Mouse (Mus musculus) MEL (cell line): Measurements from ENCODE around the gene Lgr6. TPM values are rescaled to one million over a fixed set of nuclear protein-coding genes. Genes with fewer than 3 reads are reported as not detected.

Experiments
- DNase-seq: peaks from one replicate; pipeline ENCODE4 v3.0.0; 2011; ENCODE audit warnings: low read depth, low spot score
- H3K27ac ChIP-seq: 2 replicates; pipeline ENCODE4 v1.5.1; 2012; ENCODE audit warnings: low read depth, mild to moderate bottlenecking, control low read depth, low read length, moderate library complexity; ENCODE audit not compliant: control insufficient read depth
- H3K27me3 ChIP-seq, 2 experiments: fragments of 150-350 bp in 1 of 2; sonication (generic) in 1 of 2; 2 replicates each; pipeline ENCODE4 v1.6.1; 2012; ENCODE audit warnings: low read length in 2 of 2, mild to moderate bottlenecking in 2 of 2, improper control_type of control experiment in 1 of 2, moderate library complexity in 1 of 2; ENCODE audit not compliant: insufficient read depth in 2 of 2, control insufficient read depth in 1 of 2
- H3K36me3 ChIP-seq, 2 experiments: 2 replicates each; pipeline ENCODE4 v1.6.1; 2012 to 2014; ENCODE audit warnings: low read length in 2 of 2, improper control_type of control experiment in 1 of 2, inconsistent platforms in 1 of 2, mild to moderate bottlenecking in 1 of 2; ENCODE audit not compliant: insufficient read depth in 2 of 2, control insufficient read depth in 1 of 2
- H3K4me1 ChIP-seq, 2 experiments: fragments of 150-350 bp in 1 of 2; sonication (generic) in 1 of 2; 2 replicates each; pipeline ENCODE4 v1.6.1; 2012; ENCODE audit warnings: low read length in 2 of 2, improper control_type of control experiment in 1 of 2, mild to moderate bottlenecking in 1 of 2; ENCODE audit not compliant: insufficient read depth in 2 of 2, control insufficient read depth in 1 of 2
- H3K4me3 ChIP-seq, 2 experiments: fragments of 150-350 bp in 1 of 2; sonication (generic) in 1 of 2; 2 replicates each; pipeline ENCODE4 v1.5.1; 2012; ENCODE audit warnings: low read depth in 2 of 2, low read length in 2 of 2, mild to moderate bottlenecking in 2 of 2, moderate library complexity in 2 of 2, control low read depth in 1 of 2, improper control_type of control experiment in 1 of 2; ENCODE audit not compliant: control insufficient read depth in 1 of 2, insufficient read depth in 1 of 2
- H3K79me2 ChIP-seq: 2 replicates; pipeline ENCODE4 v1.6.1; 2012; ENCODE audit warnings: mild to moderate bottlenecking, low read length, moderate library complexity; ENCODE audit not compliant: control insufficient read depth, poor library complexity, insufficient read depth
- H3K9ac ChIP-seq: 2 replicates; pipeline ENCODE4 v1.6.1; 2012; ENCODE audit warnings: low read depth, mild to moderate bottlenecking, control low read depth, low read length, moderate library complexity; ENCODE audit not compliant: control insufficient read depth, poor library complexity, severe bottlenecking
- H3K9me3 ChIP-seq: fragments of 150-350 bp; sonication (generic); replicated peaks from 2 replicates; pipeline ENCODE4 v1.6.1; 2012; ENCODE audit warnings: mild to moderate bottlenecking, low read length, improper control_type of control experiment, moderate library complexity; ENCODE audit not compliant: insufficient read depth
- CHD1 ChIP-seq: IDR thresholded peaks from 2 replicates; pipeline ENCODE4 v1.6.1; 2012; ENCODE audit warnings: low read depth, mild to moderate bottlenecking, inconsistent platforms, low read length, improper control_type of control experiment
- CHD2 ChIP-seq: IDR thresholded peaks from 2 replicates; pipeline ENCODE4 v1.6.1; 2011; ENCODE audit warnings: low read length, improper control_type of control experiment
- CTCF ChIP-seq, 3 experiments: IDR thresholded peaks in 2 of 3; conservative IDR thresholded peaks in 1 of 3; 2 replicates each; pipeline ENCODE4 v1.5.1; 2011 to 2012; ENCODE audit warnings: low read length in 3 of 3, low read depth in 2 of 3, mild to moderate bottlenecking in 2 of 3, improper control_type of control experiment in 1 of 3, inconsistent platforms in 1 of 3, mixed read lengths in 1 of 3, moderate library complexity in 1 of 3; ENCODE audit not compliant: control insufficient read depth in 1 of 3, insufficient read depth in 1 of 3, poor library complexity in 1 of 3, severe bottlenecking in 1 of 3
- ELF1 ChIP-seq: IDR thresholded peaks from 2 replicates; pipeline ENCODE4 v1.6.1; 2014; ENCODE audit warnings: low read depth, mild to moderate bottlenecking, inconsistent platforms, low read length, improper control_type of control experiment, moderate library complexity
- ETS1 ChIP-seq: IDR thresholded peaks from 2 replicates; pipeline ENCODE4 v1.6.1; 2012; ENCODE audit warnings: low read depth, mild to moderate bottlenecking, inconsistent platforms, low read length, improper control_type of control experiment, moderate library complexity
- GABPA ChIP-seq: IDR thresholded peaks from 2 replicates; pipeline ENCODE4 v1.6.1; 2012; ENCODE audit warnings: low read depth, mild to moderate bottlenecking, inconsistent platforms, low read length, improper control_type of control experiment, moderate library complexity
- GATA1 ChIP-seq: IDR thresholded peaks from 2 replicates; pipeline ENCODE4 v1.6.1; 2011; ENCODE audit warnings: low read depth, low read length, improper control_type of control experiment
- HCFC1 ChIP-seq: IDR thresholded peaks from 2 replicates; pipeline ENCODE4 v1.6.1; 2012; ENCODE audit warnings: low read depth, mild to moderate bottlenecking, inconsistent platforms, low read length, improper control_type of control experiment, moderate library complexity
- KAT2A ChIP-seq: conservative IDR thresholded peaks from 2 replicates; pipeline ENCODE4 v1.6.1; 2012; ENCODE audit warnings: low read depth, low read length, improper control_type of control experiment, inconsistent platforms
- MAX ChIP-seq: IDR thresholded peaks from 2 replicates; pipeline ENCODE4 v1.6.1; 2011; ENCODE audit warnings: low read length, improper control_type of control experiment
- MAZ ChIP-seq: IDR thresholded peaks from 2 replicates; pipeline ENCODE4 v1.6.1; 2012; ENCODE audit warnings: low read depth, mild to moderate bottlenecking, inconsistent platforms, low read length, improper control_type of control experiment
- MXI1 ChIP-seq: IDR thresholded peaks from 2 replicates; pipeline ENCODE4 v1.6.1; 2011; ENCODE audit warnings: mild to moderate bottlenecking, low read depth, low read length, improper control_type of control experiment
- MYB ChIP-seq: IDR thresholded peaks from 2 replicates; pipeline ENCODE4 v1.6.1; 2011; ENCODE audit warnings: mild to moderate bottlenecking, low read depth, low read length, improper control_type of control experiment
- MYC ChIP-seq: IDR thresholded peaks from 2 replicates; pipeline ENCODE4 v1.6.1; 2011; ENCODE audit warnings: low read depth, mild to moderate bottlenecking, low read length, improper control_type of control experiment, moderate library complexity
- NELFE ChIP-seq: IDR thresholded peaks from 2 replicates; pipeline ENCODE4 v1.6.1; 2011; ENCODE audit warnings: low read depth, low read length, improper control_type of control experiment
- NRF1 ChIP-seq: IDR thresholded peaks from 2 replicates; pipeline ENCODE4 v1.6.1; 2014; ENCODE audit warnings: low read depth, mild to moderate bottlenecking, inconsistent platforms, low read length, improper control_type of control experiment, moderate library complexity; ENCODE audit not compliant: poor library complexity, insufficient read depth, severe bottlenecking
- POLR2A ChIP-seq, 2 experiments: IDR thresholded peaks; 2 replicates each; pipeline ENCODE4 v1.6.1; 2011 to 2012; ENCODE audit warnings: low read length in 2 of 2, mild to moderate bottlenecking in 2 of 2, control low read depth in 1 of 2, improper control_type of control experiment in 1 of 2, low read depth in 1 of 2, moderate library complexity in 1 of 2; ENCODE audit not compliant: control insufficient read depth in 1 of 2, insufficient read depth in 1 of 2, poor library complexity in 1 of 2
- POLR2AphosphoS2 ChIP-seq: IDR thresholded peaks from 2 replicates; pipeline ENCODE4 v1.6.1; 2011; ENCODE audit warnings: low read length, improper control_type of control experiment
- RAD21 ChIP-seq: IDR thresholded peaks from 2 replicates; pipeline ENCODE4 v1.6.1; 2011; ENCODE audit warnings: mild to moderate bottlenecking, low read depth, low read length, improper control_type of control experiment
- RCOR1 ChIP-seq: IDR thresholded peaks from 2 replicates; pipeline ENCODE4 v1.6.1; 2012; ENCODE audit warnings: low read depth, mild to moderate bottlenecking, inconsistent platforms, low read length, improper control_type of control experiment
- SIN3A ChIP-seq: IDR thresholded peaks from 2 replicates; pipeline ENCODE4 v1.6.1; 2012; ENCODE audit warnings: low read length, improper control_type of control experiment, inconsistent platforms
- SMC3 ChIP-seq: IDR thresholded peaks from 2 replicates; pipeline ENCODE4 v1.6.1; 2011; ENCODE audit warnings: low read depth, low read length, improper control_type of control experiment
- TAL1 ChIP-seq: IDR thresholded peaks from 2 replicates; pipeline ENCODE4 v1.6.1; 2012; ENCODE audit warnings: mild to moderate bottlenecking, inconsistent platforms, low read length, moderate library complexity, mixed read lengths
- TBP ChIP-seq: IDR thresholded peaks from 2 replicates; pipeline ENCODE4 v1.8.0; 2011; ENCODE audit warnings: low read depth, low read length, improper control_type of control experiment
- TCF12 ChIP-seq: IDR thresholded peaks from 2 replicates; pipeline ENCODE4 v1.6.1; 2014; ENCODE audit warnings: low read depth, mild to moderate bottlenecking, inconsistent platforms, low read length, improper control_type of control experiment, moderate library complexity
- UBTF ChIP-seq: IDR thresholded peaks from 2 replicates; pipeline ENCODE4 v1.6.1; 2012; ENCODE audit warnings: low read depth, mild to moderate bottlenecking, inconsistent platforms, low read length, improper control_type of control experiment, moderate library complexity, borderline replicate concordance; ENCODE audit not compliant: insufficient read depth
- USF1 ChIP-seq: IDR thresholded peaks from 2 replicates; pipeline ENCODE4 v1.6.1; 2014; ENCODE audit warnings: low read depth, mild to moderate bottlenecking, inconsistent platforms, low read length, improper control_type of control experiment, moderate library complexity
- USF2 ChIP-seq, 2 experiments: IDR thresholded peaks; 2 replicates each; pipeline ENCODE4 v1.6.1; 2011 to 2012; ENCODE audit warnings: improper control_type of control experiment in 2 of 2, low read length in 2 of 2, borderline replicate concordance in 1 of 2, inconsistent platforms in 1 of 2, low read depth in 1 of 2, mild to moderate bottlenecking in 1 of 2; ENCODE audit not compliant: insufficient read depth in 1 of 2
- ZMIZ1 ChIP-seq: IDR thresholded peaks from 2 replicates; pipeline ENCODE4 v1.6.1; 2012; ENCODE audit warnings: low read depth, mild to moderate bottlenecking, inconsistent platforms, low read length, improper control_type of control experiment, moderate library complexity
- ZNF384 ChIP-seq: IDR thresholded peaks from 2 replicates; pipeline ENCODE4 v1.6.1; 2012; ENCODE audit warnings: low read depth, mild to moderate bottlenecking, inconsistent platforms, low read length, improper control_type of control experiment
- polyA plus RNA-seq, 2 experiments: library from polyadenylated mRNA; stranded (reverse) in 1 of 2; unstranded in 1 of 2; fragments of >175 nt in 1 of 2; fragments of >200 nt in 1 of 2; gene quantifications; 2 replicates each; pipeline versions ENCODE4 v1.2.1 to v1.2.4; 2012; ENCODE audit warnings: low replicate concordance in 2 of 2, low read depth in 1 of 2; ENCODE audit not compliant: insufficient read length in 2 of 2, insufficient read depth in 1 of 2, missing spikeins in 1 of 2
- total RNA-seq: library from RNA; depleted of rRNA; stranded (reverse); fragments of 300-350 nt; gene quantifications from 2 replicates; pipeline ENCODE4 v1.2.3, GENCODE M21; 2012

The Lgr6 gene
- total and polyA plus RNA-seq, 3 experiments = 0.04 to 0.10 TPM; not detected in 1

DNA sequence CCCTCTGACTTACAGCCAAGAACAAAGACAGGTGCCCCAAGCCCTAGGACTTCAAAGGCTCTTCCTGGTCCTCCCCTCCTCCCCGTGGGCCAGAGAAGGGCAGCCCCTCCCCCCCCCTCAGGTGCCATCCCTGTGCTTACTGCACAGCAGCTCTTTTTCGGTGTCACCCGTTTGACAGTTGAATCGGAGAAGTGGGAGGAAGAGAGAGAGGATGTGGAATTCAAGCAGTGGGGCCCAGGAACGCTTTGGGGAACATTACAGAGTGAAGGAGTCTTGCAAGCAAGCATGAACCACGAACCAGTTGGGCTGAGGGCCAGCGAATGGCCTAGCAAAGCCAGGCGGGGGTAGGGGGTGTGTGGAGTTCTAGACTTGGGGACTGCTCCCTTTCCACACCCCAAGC, 26.5 kb upstream of the Lgr6 start:
- Histone ChIP-seq H3K9me3 (no peaks in the 10 kb centered on the region), H3K36me3 (peaks cover 0 to 22% of the 10 kb centered on the region in 2 experiments; a peak in 3 of 4 replicates), H3K27me3 (no peaks in the 10 kb centered on the region), H3K79me2 (peaks cover 43% of the 10 kb centered on the region), H3K9ac (peak overlapping the region; percentile 97), H3K27ac (peak overlapping the region; percentile 99), H3K4me1 (peaks cover 5 to 28% of the 10 kb centered on the region in 2 experiments), H3K4me3 (peak overlapping the region; percentile 76 to 86)
- peak; percentile 67 for DNase-seq
- no peak for TF ChIP-seq RAD21
- TF ChIP-seq ETS1 = no peak
- no peak for TF ChIP-seq POLR2AphosphoS2
- peak; percentile 18; the same call in 1 of the 2 replicates for TF ChIP-seq MAZ
- no peak for TF ChIP-seq CTCF (IDR thresholded peaks at IDR 0.05 in 2 of 3, conservative IDR thresholded peaks at IDR 0.05 in 1 of 3; ENCODE audit: control insufficient read depth in 1 of 3, insufficient read depth in 1 of 3, low read depth in 2 of 3, low read length in 3 of 3, poor library complexity in 1 of 3, severe bottlenecking in 1 of 3)
- TF ChIP-seq MXI1 = peak; percentile 6; the same call in 1 of the 2 replicates
- TF ChIP-seq CHD2 = no peak
- TF ChIP-seq ELF1 = no peak
- no peak for TF ChIP-seq SIN3A
- no peak for TF ChIP-seq HCFC1
- TF ChIP-seq RCOR1 = no peak
- TF ChIP-seq NELFE = no peak
- TF ChIP-seq POLR2A (IDR thresholded peaks at IDR 0.05; ENCODE audit: control insufficient read depth in 1 of 2, insufficient read depth in 1 of 2, low read depth in 1 of 2, low read length in 2 of 2, poor library complexity in 1 of 2) = peak in 1 of 2 experiments; percentile 34; a peak in 1 of 4 replicates
- no peak for TF ChIP-seq TBP
- TF ChIP-seq ZNF384 = no peak
- no peak for TF ChIP-seq GATA1
- no peak for TF ChIP-seq USF2 (IDR thresholded peaks at IDR 0.05; ENCODE audit: borderline replicate concordance in 1 of 2, insufficient read depth in 1 of 2, low read depth in 1 of 2, low read length in 2 of 2)
- TF ChIP-seq NRF1 = no peak
- TF ChIP-seq TCF12 = no peak
- TF ChIP-seq CHD1 = peak; percentile 15; the same call in 1 of the 2 replicates
- no peak for TF ChIP-seq KAT2A
- TF ChIP-seq SMC3 = no peak

DNA sequence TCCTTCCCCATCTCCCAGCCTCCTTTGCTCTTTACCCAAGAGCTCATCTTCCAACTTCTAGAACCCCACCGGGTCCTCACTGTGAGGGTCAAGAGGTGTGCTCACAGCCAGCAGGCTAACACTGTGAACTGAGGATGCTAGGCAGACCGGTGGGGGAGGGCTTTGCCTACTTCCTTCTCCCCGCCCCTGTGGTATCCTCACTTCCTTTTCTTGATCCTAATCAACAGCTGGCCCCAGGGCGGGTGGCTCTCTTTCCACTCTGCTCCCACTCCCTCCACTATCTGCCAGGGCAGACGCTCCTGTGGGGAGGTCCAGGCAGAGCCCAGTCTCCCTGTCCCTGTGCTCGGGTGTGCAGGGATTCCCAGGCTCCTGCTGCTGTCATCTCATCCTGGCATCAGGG, 26.0 kb upstream of the Lgr6 start:
- peaks cover 41% of the 10 kb centered on the region for H3K79me2 ChIP-seq
- H3K9me3 ChIP-seq = no peaks in the 10 kb centered on the region
- H3K4me3 ChIP-seq = peak overlapping the region; percentile 76 to 86
- no peaks in the 10 kb centered on the region for H3K27me3 ChIP-seq
- H3K36me3 ChIP-seq = peaks cover 0 to 17% of the 10 kb centered on the region in 2 experiments; a peak in 2 of 4 replicates
- peak overlapping the region; percentile 99 for H3K27ac ChIP-seq
- peaks cover 5 to 25% of the 10 kb centered on the region in 2 experiments for H3K4me1 ChIP-seq
- peak; percentile 90 for DNase-seq
- H3K9ac ChIP-seq = peak overlapping the region; percentile 97
- TF ChIP-seq USF1 (no peak), UBTF (no peak), ZMIZ1 (peak; percentile 96), SIN3A (peak; percentile 91), MYC (0 out of 2 replicates have a peak, but pooled peaks have one; percentile 22), HCFC1 (peak; percentile 52; the same call in 1 of the 2 replicates), NELFE (peak; percentile 92), USF2 (IDR thresholded peaks at IDR 0.05; ENCODE audit: borderline replicate concordance in 1 of 2, insufficient read depth in 1 of 2, low read depth in 1 of 2, low read length in 2 of 2) (no peak), GABPA (no peak), MAX (no peak; the same call in 1 of the 2 replicates), MYB (no peak), ELF1 (peak; percentile 72; the same call in 1 of the 2 replicates), POLR2AphosphoS2 (peak; percentile 92; the same call in 1 of the 2 replicates), TAL1 (peak; percentile 86), CHD2 (no peak), ZNF384 (no peak), MXI1 (peak; percentile 14; the same call in 1 of the 2 replicates)
